Mouse (Mus musculus) cerebellum, adult 18-20 months (tissue): Measurements from ENCODE around the gene Arhgap6.

Source experiments
- DNase-seq, 2 experiments: peaks; one replicate each; pipeline ENCODE4 v3.0.0; 2021

Gene Arhgap6

GRCm38 (mm10) chrX:169123773-169124151 lies 328.9 kb downstream of the Arhgap6 start:
- DNase-seq, result no peak

DNA sequence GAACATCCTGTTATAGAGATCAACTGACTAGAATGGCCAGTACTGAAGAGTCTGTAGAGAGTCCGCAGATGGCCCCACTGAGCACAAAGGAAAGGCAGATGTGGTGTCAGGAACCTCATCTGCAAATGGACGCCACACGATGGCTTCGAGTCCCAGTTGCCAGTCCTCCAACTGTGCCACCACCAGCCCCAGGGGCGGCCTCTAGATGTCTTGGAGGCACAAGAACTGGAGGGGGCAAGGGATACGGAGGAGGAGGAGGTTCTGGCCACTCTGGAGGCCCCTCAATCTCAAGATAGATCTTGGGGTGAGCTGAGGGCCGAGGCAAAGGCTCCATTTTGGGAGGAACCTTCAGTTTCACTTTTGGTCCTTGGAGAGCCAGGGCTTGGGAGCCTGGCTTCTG lies 344.9 kb downstream of the Arhgap6 start:
- DNase-seq, result no peak

DNA sequence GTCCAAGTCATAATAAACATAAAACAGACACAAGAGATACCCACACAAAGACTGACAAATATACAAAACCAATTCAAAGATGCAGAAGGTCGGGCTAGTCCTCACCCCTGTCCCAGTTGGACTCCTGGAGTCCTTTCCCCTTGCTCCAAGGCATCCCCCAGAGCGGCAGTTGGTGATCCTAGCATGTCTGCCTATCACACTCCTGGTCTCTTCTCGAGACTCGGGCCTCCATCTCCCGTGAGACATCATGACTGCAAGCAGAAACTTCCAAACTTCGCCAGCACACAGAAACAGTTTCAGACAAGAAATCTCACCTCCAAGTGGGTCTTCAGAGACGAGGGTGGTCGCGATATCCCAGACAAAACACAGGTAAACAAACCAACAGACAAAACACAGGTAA lies 345.6 kb downstream of the Arhgap6 start:
- DNase-seq, result no peak

- DNase-seq, result no peak
Observed at GRCm38 (mm10) chrX:169153805-169154204, 358.9 kb downstream of the Arhgap6 start.

DNA sequence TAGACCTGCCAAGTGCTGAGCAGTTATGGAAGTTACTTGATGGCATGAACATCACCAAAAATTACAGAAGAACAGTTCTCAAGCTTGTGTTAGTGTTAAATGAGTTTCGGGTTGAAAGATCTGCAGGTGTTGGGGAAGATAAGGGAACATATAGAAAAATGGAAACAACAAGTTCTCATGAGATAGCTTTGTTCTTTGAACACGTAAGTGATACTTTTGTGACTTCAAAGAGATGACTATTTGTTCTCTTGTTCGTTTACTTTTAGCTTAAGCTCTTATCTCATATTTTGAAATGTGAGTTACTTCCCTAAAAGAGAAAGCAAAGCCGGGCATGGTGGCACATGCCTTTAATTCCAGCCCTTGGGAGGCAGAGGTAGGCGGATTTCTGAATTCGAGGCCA lies 363.5 kb downstream of the Arhgap6 start:
- DNase-seq, result no peak

GRCm38 (mm10) chrX:169170981-169171380 lies 376.1 kb downstream of the Arhgap6 start:
- DNase-seq, result no peak

- DNase-seq, result no peak
Observed at GRCm38 (mm10) chrX:169173796-169174195, 378.9 kb downstream of the Arhgap6 start.

DNA sequence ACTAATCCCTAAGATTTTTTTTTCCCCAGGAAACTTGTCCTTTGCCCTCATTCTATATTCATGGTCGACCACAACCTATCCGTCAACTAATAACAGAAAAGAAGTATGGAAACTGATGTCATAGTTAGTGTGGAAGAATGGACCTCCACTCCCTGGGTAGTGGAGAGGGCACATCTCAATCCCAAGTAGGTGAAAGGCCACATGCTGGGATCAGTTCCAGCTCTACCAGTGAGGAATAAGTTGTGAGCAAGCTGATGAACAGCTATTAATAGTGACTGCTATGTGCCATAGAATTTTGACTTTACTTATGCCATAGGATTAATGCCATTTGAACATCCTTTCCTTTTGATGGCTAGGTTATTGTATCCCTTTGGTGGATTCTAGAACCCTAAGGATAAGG lies 383.7 kb downstream of the Arhgap6 start:
- DNase-seq, result no peak

DNA sequence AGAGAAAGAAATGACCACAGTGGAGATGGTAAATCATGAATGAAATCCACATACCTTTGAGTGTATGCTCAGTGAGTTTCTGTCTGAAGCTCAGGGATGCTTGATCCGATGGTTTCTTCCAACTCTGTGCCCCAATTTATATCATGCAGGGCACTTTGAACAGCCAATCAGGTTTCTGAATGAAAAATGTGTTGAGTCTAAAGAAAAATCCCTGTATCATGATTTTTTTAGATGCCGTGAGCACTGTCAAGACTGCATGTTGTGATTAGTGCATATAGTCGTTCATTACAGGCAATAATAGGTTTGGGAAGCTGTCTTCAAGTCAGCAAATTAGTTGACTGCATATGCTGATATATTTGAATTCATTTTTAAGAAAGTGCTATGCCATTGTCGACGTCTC lies 392.2 kb downstream of the Arhgap6 start, which contains the start of gene Amelx:
Gene Amelx (minus strand): TSS at position 101 of the 400 bp plus-strand sequence.
- no peak for DNase-seq

GRCm38 (mm10) chrX:169210019-169210418 lies 415.1 kb downstream of the Arhgap6 start:
- DNase-seq, result no peak

GRCm38 (mm10) chrX:169220064-169220463 lies 425.2 kb downstream of the Arhgap6 start:
- DNase-seq, result no peak

DNA sequence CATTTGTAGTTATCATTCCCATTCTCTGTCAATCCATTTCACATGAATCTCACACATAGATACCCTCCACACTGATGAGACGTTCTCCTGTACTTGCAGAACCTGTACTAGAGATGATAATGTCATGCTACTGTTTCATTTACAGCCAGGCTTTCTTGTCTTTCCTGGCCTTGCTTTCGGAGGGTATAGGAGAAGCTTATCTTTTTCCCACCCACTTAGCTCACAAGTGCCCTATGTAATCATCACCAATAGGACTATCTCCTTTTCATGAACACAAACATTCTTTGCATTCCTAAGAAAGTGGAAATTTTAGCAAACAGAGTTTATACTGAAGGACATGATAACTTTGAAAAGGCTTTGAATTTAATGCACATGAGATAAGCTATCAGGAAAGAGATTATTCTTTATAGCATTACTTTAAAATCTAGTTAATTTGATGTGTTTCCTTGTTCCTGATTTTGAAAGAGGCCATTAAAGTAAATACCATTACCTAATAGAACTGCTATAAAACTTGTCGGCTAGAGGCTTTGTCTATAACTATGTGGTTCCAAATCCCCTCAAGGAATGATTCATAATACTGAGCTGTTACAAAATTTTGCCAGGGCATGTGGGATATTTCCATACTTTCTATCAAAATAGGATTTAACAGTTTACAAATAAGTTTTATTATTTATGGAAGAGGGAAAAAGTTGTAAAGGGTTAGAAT lies 427.6 kb downstream of the Arhgap6 start:
- DNase-seq, result no peak

DNA sequence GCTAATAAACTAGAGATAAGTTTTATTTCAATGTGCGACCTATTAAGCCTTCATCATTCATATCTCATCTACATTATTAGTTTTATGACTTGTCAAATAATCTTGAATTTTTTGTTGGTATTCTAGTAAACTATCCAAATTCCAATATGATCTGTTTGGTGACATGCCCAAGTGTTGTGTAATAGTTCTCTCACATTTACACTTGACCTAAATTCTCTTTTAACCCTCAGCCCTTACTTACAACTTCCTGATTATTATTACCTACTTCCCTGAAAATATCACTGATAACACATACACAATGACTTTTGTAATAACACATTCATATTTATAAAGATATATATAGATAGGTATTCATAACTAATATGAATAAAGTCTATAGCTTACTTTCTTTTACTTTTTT lies 461.0 kb downstream of the Arhgap6 start:
- DNase-seq, result no peak

- no peak for DNase-seq
Observed at GRCm38 (mm10) chrX:169256741-169257140, 461.8 kb downstream of the Arhgap6 start.

- DNase-seq, result no peak
Observed at GRCm38 (mm10) chrX:169261034-169261433, 466.1 kb downstream of the Arhgap6 start.

DNA sequence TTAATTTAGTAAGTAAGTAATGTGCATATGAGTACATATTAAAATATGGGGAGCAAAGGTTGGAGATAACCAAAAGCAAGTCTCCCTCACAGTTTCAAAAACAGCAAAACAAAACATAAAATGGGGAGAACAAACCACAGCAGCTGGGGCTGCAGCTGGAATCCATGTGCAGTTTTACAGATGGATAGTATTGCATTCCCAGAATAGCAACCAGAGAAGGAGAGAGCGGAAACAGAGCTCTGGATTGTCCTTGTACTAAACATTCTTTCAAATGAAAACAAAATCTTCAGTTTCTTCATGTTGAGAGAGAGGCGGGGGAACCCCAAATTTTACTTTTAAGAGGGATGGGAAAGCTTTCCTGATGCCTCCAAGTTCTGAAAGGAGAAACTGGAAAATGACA lies 467.3 kb downstream of the Arhgap6 start:
- no peak for DNase-seq

GRCm38 (mm10) chrX:169263433-169264172 lies 468.7 kb downstream of the Arhgap6 start:
- DNase-seq, result no peak

- no peak for DNase-seq
Observed at GRCm38 (mm10) chrX:169299579-169299978, 504.7 kb downstream of the Arhgap6 start.

DNA sequence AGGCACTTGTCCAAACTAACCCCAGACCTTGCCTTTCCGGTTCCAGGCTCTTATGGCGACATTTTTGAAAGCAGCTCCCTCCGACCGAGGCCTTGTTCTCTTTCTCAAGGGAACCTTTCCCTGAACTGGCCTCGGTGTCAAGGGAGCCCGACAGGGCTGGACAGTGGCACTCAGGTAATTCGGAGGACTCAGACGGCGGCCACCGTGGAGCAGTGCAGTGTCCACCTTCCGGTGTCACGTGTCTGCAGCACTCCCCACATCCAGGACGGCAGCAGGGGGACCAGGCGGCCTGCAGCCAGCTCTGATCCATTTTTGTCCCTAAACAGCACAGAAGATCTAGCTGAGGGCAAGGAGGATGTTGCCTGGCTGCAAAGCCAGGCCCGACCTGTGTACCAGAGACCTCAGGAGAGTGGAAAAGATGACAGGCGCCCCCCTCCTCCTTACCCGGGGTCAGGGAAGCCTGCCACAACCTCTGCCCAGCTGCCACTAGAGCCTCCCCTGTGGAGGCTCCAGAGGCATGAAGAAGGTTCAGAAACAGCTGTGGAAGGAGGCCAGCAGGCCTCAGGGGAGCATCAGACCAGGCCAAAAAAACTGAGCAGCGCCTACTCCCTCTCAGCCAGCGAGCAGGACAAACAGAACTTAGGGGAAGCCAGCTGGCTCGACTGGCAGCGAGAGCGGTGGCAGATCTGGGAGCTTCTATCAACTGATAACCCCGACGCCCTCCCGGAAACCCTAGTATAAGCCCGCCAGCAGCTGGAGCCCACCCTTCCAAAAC lies 507.6 kb downstream of the Arhgap6 start:
- no peak for DNase-seq

GRCm38 (mm10) chrX:169303945-169304344 lies 509.0 kb downstream of the Arhgap6 start:
- peak; percentile 18 to 55 for DNase-seq

DNA sequence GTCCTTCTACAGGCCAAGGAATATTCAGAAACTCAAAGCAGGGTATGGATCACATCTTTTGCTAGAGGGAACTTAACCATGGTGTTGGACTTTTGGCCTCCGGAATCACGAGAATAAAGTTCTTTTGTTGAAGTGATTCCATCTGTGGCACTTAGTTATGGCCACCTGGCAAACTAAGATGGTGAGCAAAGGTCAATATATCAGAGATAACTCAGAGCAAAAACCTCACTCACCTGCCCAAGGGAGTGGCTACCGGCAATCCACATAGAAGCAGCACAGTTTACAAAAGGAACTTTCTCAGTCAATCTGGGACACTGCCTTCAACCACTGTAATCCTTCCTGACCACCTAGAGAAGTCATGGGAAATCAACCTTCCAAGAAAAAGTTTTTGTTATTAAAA lies 513.7 kb downstream of the Arhgap6 start:
- DNase-seq, result no peak

- no peak for DNase-seq
Observed at GRCm38 (mm10) chrX:169319066-169319760, 524.3 kb downstream of the Arhgap6 start.
